Mouse (Mus musculus): ENCODE data around the gene Zfp750. TPM values are rescaled to one million over a fixed set of nuclear protein-coding genes. Genes with fewer than 3 reads are reported as not detected.
A peak's percentile ranks its signal among the peaks of the same experiment; 100 is the strongest.

Zfp750 gene
- 0.67 TPM in 1 of 2 replicates, not detected in the other for polyA plus RNA-seq (2012; rRNA removed)

- no peak within 1 kb of the TSS for H3K27ac ChIP-seq (ENCODE audit: insufficient read depth, low read depth, low read length)
- 75% methylated on average over 10 of the region's 10 CpGs for WGBS
- TF ChIP-seq POLR2A (IDR thresholded peaks at IDR 0.05; ENCODE audit: low read depth, low read length) (no peak), CTCF (IDR thresholded peaks at IDR 0.05; ENCODE audit: extremely low read depth, insufficient read length, insufficient replicate concordance, low read depth, low read length) (no peak)
- H3K4me3 ChIP-seq (ENCODE audit: low read depth, low read length) = no peak within 1 kb of the TSS
- H3K27me3 ChIP-seq (ENCODE audit: control insufficient read depth, insufficient read depth, low read length) = no peaks in the 10 kb centered on the region
- H3K36me3 ChIP-seq (ENCODE audit: control insufficient read depth, insufficient read depth, low read length) = no peaks in the 10 kb centered on the region
- peaks cover 7% of the 10 kb centered on the region; the same call in 1 of the 2 replicates for H3K4me1 ChIP-seq (ENCODE audit: control insufficient read depth, insufficient read depth, insufficient read length, low read length)
Measured at GRCm38 (mm10) chr11:121519131-121519530, at the start of gene Zfp750. TSS of gene Zfp750 (minus strand) at chr11:121519333.

- TF ChIP-seq POLR2A (IDR thresholded peaks at IDR 0.05; ENCODE audit: low read depth, low read length) (no peak), CTCF (IDR thresholded peaks at IDR 0.05; ENCODE audit: extremely low read depth, insufficient read length, insufficient replicate concordance, low read depth, low read length) (no peak)
- Histone ChIP-seq H3K27me3 (ENCODE audit: control insufficient read depth, insufficient read depth, low read length) (no peaks in the 10 kb centered on the region), H3K36me3 (ENCODE audit: control insufficient read depth, insufficient read depth, low read length) (0 out of 2 replicates have a peak, but pooled peaks cover 10% of the 10 kb centered on the region), H3K4me1 (ENCODE audit: control insufficient read depth, insufficient read depth, insufficient read length, low read length) (no peaks in the 10 kb centered on the region), H3K27ac (ENCODE audit: insufficient read depth, low read depth, low read length) (no peak overlapping the region), H3K4me3 (ENCODE audit: low read depth, low read length) (no peak overlapping the region)
- 97% methylated on average over 4 of the region's 4 CpGs for WGBS
Measured at GRCm38 (mm10) chr11:121564265-121564664, 45.1 kb upstream of the Zfp750 start.

- WGBS = 93% methylated on average over 5 of the region's 5 CpGs
- H3K36me3 ChIP-seq (ENCODE audit: control insufficient read depth, insufficient read depth, low read length) = 0 out of 2 replicates have a peak, but pooled peaks cover 10% of the 10 kb centered on the region
- no peaks in the 10 kb centered on the region for H3K27me3 ChIP-seq (ENCODE audit: control insufficient read depth, insufficient read depth, low read length)
Measured at GRCm38 (mm10) chr11:121563312-121563711, 44.2 kb upstream of the Zfp750 start.

GRCm38 (mm10) chr11:121560294-121560663 is 41.1 kb upstream of the Zfp750 start:
- no peak overlapping the region for H3K4me3 ChIP-seq (ENCODE audit: low read depth, low read length)
- H3K27ac ChIP-seq (ENCODE audit: insufficient read depth, low read depth, low read length) = no peak overlapping the region
- peaks cover 10% of the 10 kb centered on the region for H3K36me3 ChIP-seq (ENCODE audit: control insufficient read depth, insufficient read depth, low read length)
- 72% methylated on average over 7 of the region's 7 CpGs for WGBS
- H3K4me1 ChIP-seq (ENCODE audit: control insufficient read depth, insufficient read depth, insufficient read length, low read length) = peaks cover 3% of the 10 kb centered on the region; the same call in 1 of the 2 replicates
- TF ChIP-seq POLR2A (IDR thresholded peaks at IDR 0.05; ENCODE audit: low read depth, low read length) = no peak
- TF ChIP-seq CTCF (IDR thresholded peaks at IDR 0.05; ENCODE audit: extremely low read depth, insufficient read length, insufficient replicate concordance, low read depth, low read length) = peak; percentile 21; the same call in 1 of the 2 replicates
- no peaks in the 10 kb centered on the region for H3K27me3 ChIP-seq (ENCODE audit: control insufficient read depth, insufficient read depth, low read length)

More at GRCm38 (mm10) chr11:121563312-121563711, 44.2 kb upstream of the Zfp750 start:
- H3K4me1 ChIP-seq (ENCODE audit: control insufficient read depth, insufficient read depth, insufficient read length, low read length) = no peaks in the 10 kb centered on the region
- no peak overlapping the region for H3K27ac ChIP-seq (ENCODE audit: insufficient read depth, low read depth, low read length)
- TF ChIP-seq POLR2A (IDR thresholded peaks at IDR 0.05; ENCODE audit: low read depth, low read length) (no peak), CTCF (IDR thresholded peaks at IDR 0.05; ENCODE audit: extremely low read depth, insufficient read length, insufficient replicate concordance, low read depth, low read length) (no peak)
- H3K4me3 ChIP-seq (ENCODE audit: low read depth, low read length) = no peak overlapping the region

- no peak for TF ChIP-seq POLR2A (IDR thresholded peaks at IDR 0.05; ENCODE audit: low read depth, low read length)
- no peaks in the 10 kb centered on the region for H3K27me3 ChIP-seq (ENCODE audit: control insufficient read depth, insufficient read depth, low read length)
- no peak overlapping the region for H3K4me3 ChIP-seq (ENCODE audit: low read depth, low read length)
- H3K27ac ChIP-seq (ENCODE audit: insufficient read depth, low read depth, low read length) = no peak overlapping the region
- H3K4me1 ChIP-seq (ENCODE audit: control insufficient read depth, insufficient read depth, insufficient read length, low read length) = peaks cover 3% of the 10 kb centered on the region; the same call in 1 of the 2 replicates
- WGBS = 87% methylated on average over 4 of the region's 4 CpGs
- peaks cover 7% of the 10 kb centered on the region for H3K36me3 ChIP-seq (ENCODE audit: control insufficient read depth, insufficient read depth, low read length)
Measured at GRCm38 (mm10) chr11:121559527-121560293, 40.6 kb upstream of the Zfp750 start.

- H3K4me3 ChIP-seq (ENCODE audit: low read depth, low read length) = no peak overlapping the region
- TF ChIP-seq POLR2A (IDR thresholded peaks at IDR 0.05; ENCODE audit: low read depth, low read length) (no peak), CTCF (IDR thresholded peaks at IDR 0.05; ENCODE audit: extremely low read depth, insufficient read length, insufficient replicate concordance, low read depth, low read length) (no peak)
- H3K36me3 ChIP-seq (ENCODE audit: control insufficient read depth, insufficient read depth, low read length) = peaks cover 7% of the 10 kb centered on the region
- H3K27me3 ChIP-seq (ENCODE audit: control insufficient read depth, insufficient read depth, low read length) = no peaks in the 10 kb centered on the region
- no peak overlapping the region for H3K27ac ChIP-seq (ENCODE audit: insufficient read depth, low read depth, low read length)
- WGBS = 87% methylated on average over 3 of the region's 3 CpGs
- peaks cover 3% of the 10 kb centered on the region; the same call in 1 of the 2 replicates for H3K4me1 ChIP-seq (ENCODE audit: control insufficient read depth, insufficient read depth, insufficient read length, low read length)
Measured at GRCm38 (mm10) chr11:121558522-121558921, 39.4 kb upstream of the Zfp750 start.

GRCm38 (mm10) chr11:121557946-121558345 is 38.8 kb upstream of the Zfp750 start:
- H3K27me3 ChIP-seq (ENCODE audit: control insufficient read depth, insufficient read depth, low read length) = no peaks in the 10 kb centered on the region
- TF ChIP-seq CTCF (IDR thresholded peaks at IDR 0.05; ENCODE audit: extremely low read depth, insufficient read length, insufficient replicate concordance, low read depth, low read length) (no peak), POLR2A (IDR thresholded peaks at IDR 0.05; ENCODE audit: low read depth, low read length) (no peak)
- H3K27ac ChIP-seq (ENCODE audit: insufficient read depth, low read depth, low read length) = no peak overlapping the region
- H3K4me1 ChIP-seq (ENCODE audit: control insufficient read depth, insufficient read depth, insufficient read length, low read length) = peaks cover 3% of the 10 kb centered on the region; the same call in 1 of the 2 replicates
- no peak overlapping the region for H3K4me3 ChIP-seq (ENCODE audit: low read depth, low read length)
- peaks cover 7% of the 10 kb centered on the region for H3K36me3 ChIP-seq (ENCODE audit: control insufficient read depth, insufficient read depth, low read length)
- 100% methylated on average over 1 of the region's 1 CpGs for WGBS

All from small intestine, adult 2 months (tissue).